Mouse (Mus musculus) embryonic facial prominence, embryonic 14.5 days (tissue): Measurements from ENCODE around the gene Frmd4a. TPM values are rescaled to one million over a fixed set of nuclear protein-coding genes. Genes with fewer than 3 reads are reported as not detected.
A peak's percentile ranks its signal among the peaks of the same experiment; 100 is the strongest.

Source experiments
- ATAC-seq: fragments of 200-750 bp; cut with Nextera tagmentation; 2 replicates; pipeline ENCODE4 v1.8.0; 2017; ENCODE audit warnings: low read depth, moderate number of reproducible peaks, moderate TSS enrichment
- DNase-seq: peaks from one replicate; pipeline ENCODE4 v3.0.0-alpha.2; 2015; ENCODE audit warnings: low spot score
- H3K27ac ChIP-seq: fragments of 300-500 bp; sonication (generic); replicated peaks from 2 replicates; pipeline ENCODE4 v1.5.1; 2014; ENCODE audit warnings: low read depth, mild to moderate bottlenecking, low read length, moderate library complexity
- H3K27me3 ChIP-seq: fragments of 300-500 bp; sonication (generic); replicated peaks from 2 replicates; pipeline ENCODE4 v1.6.1; 2014; ENCODE audit warnings: low read length; ENCODE audit not compliant: control insufficient read depth, insufficient read depth
- H3K36me3 ChIP-seq: fragments of 300-500 bp; sonication (generic); 2 replicates; pipeline ENCODE4 v1.6.1; 2014; ENCODE audit warnings: low read length, mixed read lengths; ENCODE audit not compliant: control insufficient read depth, insufficient read depth
- H3K4me1 ChIP-seq: fragments of 300-500 bp; sonication (generic); 2 replicates; pipeline ENCODE4 v1.6.1; 2014; ENCODE audit warnings: antibody characterized with exemption, low read length; ENCODE audit not compliant: control insufficient read depth, insufficient read depth
- H3K4me2 ChIP-seq: fragments of 300-500 bp; sonication (generic); 2 replicates; pipeline ENCODE4 v1.6.1; 2014; ENCODE audit warnings: low read depth, mild to moderate bottlenecking, low read length, moderate library complexity, mixed read lengths
- H3K4me3 ChIP-seq: fragments of 300-500 bp; sonication (generic); 2 replicates; pipeline ENCODE4 v1.5.1; 2014; ENCODE audit warnings: low read depth, mild to moderate bottlenecking, low read length
- H3K9ac ChIP-seq: fragments of 300-500 bp; sonication (generic); 2 replicates; pipeline ENCODE4 v1.6.1; 2014; ENCODE audit warnings: low read depth, mild to moderate bottlenecking, low read length, moderate library complexity, mixed read lengths
- H3K9me3 ChIP-seq: fragments of 300-500 bp; sonication (generic); 2 replicates; pipeline ENCODE4 v1.6.1; 2016; ENCODE audit warnings: low read length; ENCODE audit not compliant: control insufficient read depth
- WGBS: fragments of 180-500 bp; shearing (Covaris S2); extraction: QIAGEN DNeasy Blood & Tissue Kit; methylation state at CpG from one replicate; pipeline ENCODE4 v1.1.7; 2014; 5-methylcytosine and 5-hydroxymethylcytosine counted together
- polyA plus RNA-seq: library from polyadenylated mRNA; unstranded; fragments of >200 nt; fragmentation: Nextera tagmentation; extraction: Ambion mirVana; gene quantifications from 2 replicates; pipeline ENCODE4 v1.2.1, GENCODE M21; 2014

Gene Frmd4a
- polyA plus RNA-seq, 1 experiment from 2014 or later = 27.2 TPM

- DNase-seq (no peak), ATAC-seq (no peak; the same call in 1 of the 2 replicates)
- Histone ChIP-seq H3K36me3 (peaks cover 22% of the 10 kb centered on the region), H3K4me2 (no peak overlapping the region), H3K27me3 (no peaks in the 10 kb centered on the region), H3K4me3 (no peak overlapping the region), H3K27ac (peak overlapping the region; percentile 88), H3K9ac (no peak overlapping the region), H3K9me3 (no peaks in the 10 kb centered on the region), H3K4me1 (peaks cover 14% of the 10 kb centered on the region)
- WGBS = 55% methylated on average over 6 of the region's 6 CpGs
These were observed 602.5 kb downstream of the Frmd4a start for GRCm38 (mm10) chr2:4619893-4620593.

GRCm38 (mm10) chr2:4620640-4621401, 603.3 kb downstream of the Frmd4a start:
- Histone ChIP-seq H3K4me3 (no peak overlapping the region), H3K9me3 (no peaks in the 10 kb centered on the region), H3K4me1 (peaks cover 14% of the 10 kb centered on the region), H3K4me2 (peak overlapping the region; percentile 15; the same call in 1 of the 2 replicates), H3K27ac (peak overlapping the region; percentile 88), H3K36me3 (peaks cover 23% of the 10 kb centered on the region), H3K27me3 (no peaks in the 10 kb centered on the region), H3K9ac (peak overlapping the region; percentile 14; the same call in 1 of the 2 replicates)
- ATAC-seq (peak; percentile 88), DNase-seq (peak; percentile 89)
- 38% methylated on average over 12 of the region's 12 CpGs for WGBS

GRCm38 (mm10) chr2:4621471-4621985, 604.0 kb downstream of the Frmd4a start:
- peak; percentile 29 for DNase-seq
- no peak for ATAC-seq
- H3K4me2 ChIP-seq = peak overlapping the region; percentile 15; the same call in 1 of the 2 replicates

GRCm38 (mm10) chr2:4626911-4627310, 609.4 kb downstream of the Frmd4a start:
- WGBS = 91% methylated on average over 3 of the region's 3 CpGs
- Histone ChIP-seq H3K36me3 (peaks cover 72% of the 10 kb centered on the region), H3K4me1 (no peaks in the 10 kb centered on the region), H3K9me3 (no peaks in the 10 kb centered on the region), H3K27me3 (no peaks in the 10 kb centered on the region), H3K9ac (no peak overlapping the region), H3K4me2 (no peak overlapping the region), H3K4me3 (no peak overlapping the region), H3K27ac (no peak overlapping the region)
- ATAC-seq = no peak
- DNase-seq = no peak

More at GRCm38 (mm10) chr2:4621471-4621985, 604.0 kb downstream of the Frmd4a start:
- no peak overlapping the region for H3K4me3 ChIP-seq
- H3K36me3 ChIP-seq = peaks cover 28% of the 10 kb centered on the region
- peak overlapping the region; percentile 88 for H3K27ac ChIP-seq
- no peaks in the 10 kb centered on the region for H3K27me3 ChIP-seq
- peaks cover 14% of the 10 kb centered on the region for H3K4me1 ChIP-seq
- 37% methylated on average over 3 of the region's 3 CpGs for WGBS
- H3K9me3 ChIP-seq = no peaks in the 10 kb centered on the region
- no peak overlapping the region for H3K9ac ChIP-seq

- Histone ChIP-seq H3K4me3 (no peak overlapping the region), H3K4me1 (no peaks in the 10 kb centered on the region), H3K27ac (no peak overlapping the region), H3K9ac (no peak overlapping the region), H3K4me2 (no peak overlapping the region), H3K36me3 (peaks cover 73% of the 10 kb centered on the region), H3K9me3 (no peaks in the 10 kb centered on the region), H3K27me3 (no peaks in the 10 kb centered on the region)
- 95% methylated on average over 2 of the region's 2 CpGs for WGBS
- no peak for ATAC-seq
- DNase-seq = no peak
These were observed 611.4 kb downstream of the Frmd4a start for GRCm38 (mm10) chr2:4628920-4629319.

- Histone ChIP-seq H3K36me3 (peaks cover 72% of the 10 kb centered on the region), H3K9ac (no peak overlapping the region), H3K27me3 (no peaks in the 10 kb centered on the region), H3K9me3 (no peaks in the 10 kb centered on the region), H3K4me2 (no peak overlapping the region), H3K4me1 (no peaks in the 10 kb centered on the region), H3K27ac (no peak overlapping the region), H3K4me3 (no peak overlapping the region)
- ATAC-seq (no peak), DNase-seq (no peak)
- WGBS = 89% methylated on average over 11 of the region's 11 CpGs
These were observed 612.0 kb downstream of the Frmd4a start for GRCm38 (mm10) chr2:4629470-4629869.

- Histone ChIP-seq H3K27ac (no peak overlapping the region), H3K36me3 (peaks cover 78% of the 10 kb centered on the region), H3K27me3 (no peaks in the 10 kb centered on the region), H3K4me2 (no peak overlapping the region), H3K4me3 (no peak overlapping the region), H3K9me3 (no peaks in the 10 kb centered on the region), H3K4me1 (no peaks in the 10 kb centered on the region), H3K9ac (no peak overlapping the region)
- ATAC-seq = no peak
- 95% methylated on average over 10 of the region's 10 CpGs for WGBS
- no peak for DNase-seq
These were observed 612.8 kb downstream of the Frmd4a start for GRCm38 (mm10) chr2:4630197-4630835.

- Histone ChIP-seq H3K27ac (no peak overlapping the region), H3K4me1 (no peaks in the 10 kb centered on the region), H3K36me3 (peaks cover 81% of the 10 kb centered on the region), H3K9me3 (no peaks in the 10 kb centered on the region), H3K4me3 (no peak overlapping the region), H3K4me2 (no peak overlapping the region), H3K9ac (no peak overlapping the region), H3K27me3 (no peaks in the 10 kb centered on the region)
- ATAC-seq = no peak
- peak; percentile 28 for DNase-seq
- 87% methylated on average over 8 of the region's 8 CpGs for WGBS
These were observed 618.3 kb downstream of the Frmd4a start for GRCm38 (mm10) chr2:4635804-4636203.
